Mouse (Mus musculus) A20 (cell line): ENCODE data around the gene Setd5.
A peak's percentile ranks its signal among the peaks of the same experiment; 100 is the strongest.

ENCODE experiments used
- DNase-seq: peaks from one replicate; pipeline ENCODE4 v3.0.0-alpha.2; 2011; ENCODE audit warnings: low read depth, low spot score

Setd5 gene

GRCm38 (mm10) chr6:113184866-113185525, 107.8 kb downstream of the Setd5 start:
- peak; percentile 90 for DNase-seq

DNA sequence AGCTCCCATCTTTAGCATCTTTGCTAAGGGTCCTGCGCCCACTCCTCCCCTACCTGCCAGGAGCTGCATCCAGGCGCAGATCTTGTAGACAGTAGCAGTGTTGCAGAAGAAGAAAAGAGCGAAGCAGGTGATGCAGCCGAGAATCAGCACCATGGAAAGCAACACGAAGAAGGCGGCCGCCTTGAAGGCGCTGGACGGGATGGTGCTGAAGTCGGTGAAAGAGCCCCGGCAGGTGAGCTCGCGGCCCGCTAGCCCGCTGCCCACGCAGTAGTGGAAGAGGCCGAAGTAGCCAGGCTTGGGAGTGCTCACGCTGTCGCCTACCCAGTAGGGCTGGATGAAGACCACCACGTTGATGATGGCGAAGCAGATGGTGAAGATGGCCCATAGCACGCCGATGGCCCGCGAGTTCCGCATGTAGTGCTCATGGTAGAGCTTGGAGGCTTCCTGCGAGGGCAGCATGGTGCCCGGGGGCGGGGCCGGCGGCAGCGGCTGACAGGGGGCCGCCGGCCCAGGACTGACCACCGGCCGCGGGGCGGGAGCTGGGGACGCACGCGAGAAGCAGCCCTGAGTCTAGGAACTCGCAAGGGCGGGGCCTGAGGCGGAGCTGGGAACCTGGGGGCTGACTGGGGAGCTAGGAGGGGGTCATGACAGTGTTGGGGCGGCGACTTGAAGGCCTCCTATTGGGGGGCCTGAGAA, 116.7 kb downstream of the Setd5 start:
- DNase-seq, result no peak

GRCm38 (mm10) chr6:113194517-113194840, 117.3 kb downstream of the Setd5 start:
- DNase-seq, result no peak

DNA sequence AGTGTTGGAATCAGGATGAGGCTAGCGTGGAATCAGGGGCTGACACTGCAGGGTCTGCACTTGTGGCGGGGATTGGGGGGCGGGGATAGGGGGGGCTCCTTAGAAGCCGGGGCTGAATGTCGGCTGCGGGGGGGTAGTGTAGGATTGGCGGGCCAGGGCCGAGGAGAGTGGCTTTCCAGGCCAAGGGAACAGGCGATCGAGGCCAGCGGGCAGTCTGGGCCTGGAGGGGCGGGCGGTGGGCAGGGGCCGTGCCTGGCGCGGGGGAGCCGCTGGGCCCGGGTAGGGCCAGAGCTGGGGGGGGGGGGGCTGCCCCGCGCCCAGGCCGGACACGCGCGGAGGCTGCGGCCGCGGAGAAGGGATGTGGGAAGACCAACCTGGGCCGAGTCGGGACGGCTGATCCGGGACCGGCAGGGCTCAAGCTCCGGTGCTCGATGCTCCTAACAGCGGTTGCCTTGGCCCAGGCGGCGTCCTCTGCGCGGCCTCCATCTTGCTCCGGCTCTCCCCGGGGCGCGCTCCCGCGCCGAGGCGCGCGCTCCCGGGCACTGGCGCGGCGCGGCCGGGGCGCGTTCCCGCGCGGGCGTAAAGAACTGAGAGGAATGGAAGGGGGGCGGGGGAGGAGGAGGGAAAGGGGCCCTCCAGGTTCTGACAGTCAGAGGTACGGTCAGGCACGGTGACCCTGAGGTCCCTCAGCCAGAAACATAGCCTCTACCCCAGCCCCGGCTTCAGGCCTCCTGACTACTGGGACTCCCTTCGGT, 117.9 kb downstream of the Setd5 start, which contains the start of gene Lhfpl4:
TSS of gene Lhfpl4 (minus strand) at position 544 of the 755 bp plus-strand sequence.
- no peak for DNase-seq

DNA sequence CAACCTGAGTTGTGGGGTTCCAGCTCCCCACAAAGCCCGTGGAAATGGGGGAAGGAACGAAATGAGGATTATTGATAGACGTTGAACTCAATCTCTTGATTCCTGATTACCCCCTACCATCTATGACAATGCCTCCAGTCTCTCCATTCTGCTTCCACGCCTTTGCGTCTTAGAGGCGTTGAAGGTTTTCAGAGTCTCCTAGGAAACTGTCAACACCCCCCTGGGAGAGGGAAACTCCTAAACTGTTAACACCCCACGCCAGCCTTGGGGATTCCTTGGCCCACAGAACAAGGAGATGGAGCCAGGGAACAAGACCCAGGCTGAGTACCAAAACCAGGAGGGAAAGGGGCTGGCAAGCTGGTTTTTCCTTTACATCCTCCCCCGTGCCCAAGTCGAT, 118.4 kb downstream of the Setd5 start:
- no peak for DNase-seq
